Mouse (Mus musculus): ENCODE measurements at regions not wholly inside any gene's neighbourhood (a gene's known extent, or its start where the extent isn't known, plus 50 kb on each side); places are given as distances from the start of the nearest gene placed in this dataset.
"Not testable (repeated sequence)": the region's sequence is repeated elsewhere in the genome, so short reads cannot be mapped to it uniquely, and the experiment has no call there.

DNA sequence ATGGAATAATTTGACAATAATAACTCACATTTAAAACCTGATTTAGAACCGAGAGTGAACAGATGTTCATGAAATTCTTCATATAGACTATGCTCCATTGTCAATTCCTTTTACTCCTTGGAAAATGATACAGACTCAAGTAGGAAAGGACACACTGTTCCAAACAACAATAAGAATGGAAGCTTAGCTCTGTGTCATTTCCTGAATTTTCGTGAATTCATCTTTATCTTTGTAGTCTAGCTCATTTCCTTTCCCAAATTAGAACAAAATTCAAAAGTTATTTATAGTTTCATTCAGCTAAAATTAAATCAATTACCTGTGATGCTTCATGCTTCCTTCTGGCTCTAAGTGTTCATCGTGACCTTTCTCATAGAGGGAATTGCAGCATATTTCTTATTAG is 553.2 kb upstream of the Adamts5 start:
- Histone ChIP-seq H3K9me3 (no peaks in the 10 kb centered on the region), H3K4me1 (no peaks in the 10 kb centered on the region), H3K4me2 (no peak overlapping the region), H3K27ac (no peak overlapping the region), H3K9ac (no peak overlapping the region), H3K36me3 (no peaks in the 10 kb centered on the region), H3K27me3 (replicated peaks) (no peaks in the 10 kb centered on the region), H3K4me3 (replicated peaks) (no peak overlapping the region)
- no peak for ATAC-seq (ENCODE audit: insufficient read depth, low FRiP score, low read depth)
- 69% methylated on average over 3 of the region's 3 CpGs for WGBS

GRCm38 (mm10) chr16:86454031-86454430 is 552.4 kb upstream of the Adamts5 start:
- H3K4me3 ChIP-seq (replicated peaks), result no peak overlapping the region
- H3K27ac ChIP-seq, result no peak overlapping the region
- no peaks in the 10 kb centered on the region for H3K9me3 ChIP-seq
- H3K36me3 ChIP-seq, result no peaks in the 10 kb centered on the region
- H3K4me2 ChIP-seq, result no peak overlapping the region
- no peaks in the 10 kb centered on the region for H3K4me1 ChIP-seq
- no peak for ATAC-seq (ENCODE audit: insufficient read depth, low FRiP score, low read depth)
- H3K9ac ChIP-seq, result no peak overlapping the region
- no peaks in the 10 kb centered on the region for H3K27me3 ChIP-seq (replicated peaks)

- H3K36me3 ChIP-seq, result no peaks in the 10 kb centered on the region
- H3K27ac ChIP-seq, result no peak overlapping the region
- no peak overlapping the region for H3K9ac ChIP-seq
- H3K9me3 ChIP-seq, result no peaks in the 10 kb centered on the region
- no peak overlapping the region for H3K4me3 ChIP-seq (replicated peaks)
- WGBS, result 12% methylated on average over 1 of the region's 1 CpGs
- no peaks in the 10 kb centered on the region for H3K4me1 ChIP-seq
- ATAC-seq (ENCODE audit: insufficient read depth, low FRiP score, low read depth), result no peak
- H3K27me3 ChIP-seq (replicated peaks), result no peaks in the 10 kb centered on the region
- H3K4me2 ChIP-seq, result no peak overlapping the region
Observed at GRCm38 (mm10) chr16:86448478-86449160, 547.0 kb upstream of the Adamts5 start.

- not testable (repeated sequence) for ATAC-seq (ENCODE audit: insufficient read depth, low FRiP score, low read depth); H3K36me3 ChIP-seq
- WGBS, result 13% methylated on average over 5 of the region's 5 CpGs
Observed at GRCm38 (mm10) chr16:86419458-86419857, 517.8 kb upstream of the Adamts5 start.

DNA sequence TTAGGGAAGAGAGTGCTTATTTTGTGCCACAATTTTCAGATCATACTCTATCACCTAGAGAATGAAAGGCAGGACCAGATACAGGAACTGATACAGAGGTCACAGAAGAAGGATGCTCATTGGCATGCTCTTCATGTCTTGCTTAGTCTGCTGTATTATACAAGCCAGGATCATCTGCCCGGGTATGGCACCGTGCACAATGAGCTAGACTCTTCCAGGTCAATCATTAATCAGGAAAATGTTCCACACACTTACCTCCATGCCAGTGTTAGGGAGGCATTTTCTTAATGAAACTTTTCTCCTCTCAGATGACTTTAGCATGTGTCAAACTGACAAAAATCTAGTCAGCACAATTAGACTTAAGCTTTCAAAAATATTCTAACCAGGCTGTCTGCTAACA is 502.7 kb upstream of the Adamts5 start:
- 75% methylated on average over 2 of the region's 2 CpGs for WGBS
- Histone ChIP-seq H3K9me3 (no peaks in the 10 kb centered on the region), H3K36me3 (no peaks in the 10 kb centered on the region), H3K4me3 (replicated peaks) (no peak overlapping the region), H3K27me3 (replicated peaks) (no peaks in the 10 kb centered on the region), H3K9ac (no peak overlapping the region), H3K27ac (no peak overlapping the region), H3K4me1 (no peaks in the 10 kb centered on the region), H3K4me2 (no peak overlapping the region)
- ATAC-seq (ENCODE audit: insufficient read depth, low FRiP score, low read depth), result no peak

More at GRCm38 (mm10) chr16:86419458-86419857, 517.8 kb upstream of the Adamts5 start:
- H3K27ac ChIP-seq; H3K4me2 ChIP-seq; H3K27me3 ChIP-seq (replicated peaks); H3K9ac ChIP-seq; H3K4me1 ChIP-seq; H3K9me3 ChIP-seq; H3K4me3 ChIP-seq (replicated peaks): not testable (repeated sequence)

DNA sequence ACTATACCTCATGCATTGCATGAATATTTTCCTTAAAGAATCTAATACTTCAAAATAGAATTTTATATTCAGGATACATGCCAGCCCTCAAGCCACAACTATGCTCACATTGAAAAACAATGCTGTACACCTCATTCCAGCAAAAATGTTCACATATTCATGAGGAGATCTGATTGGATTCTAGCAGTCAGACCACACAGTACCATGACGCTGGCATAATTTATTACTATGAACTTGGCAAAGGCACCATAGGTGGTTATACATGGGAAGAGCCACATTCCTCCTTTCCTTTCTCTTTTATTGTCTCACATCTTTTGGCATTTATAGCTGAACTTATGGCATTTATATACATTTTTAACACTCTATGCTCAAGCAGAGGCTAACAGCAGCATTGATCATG is 499.8 kb upstream of the Adamts5 start:
- no peak overlapping the region for H3K27ac ChIP-seq
- no peaks in the 10 kb centered on the region for H3K36me3 ChIP-seq
- no peak overlapping the region for H3K4me3 ChIP-seq (replicated peaks)
- H3K4me2 ChIP-seq, result no peak overlapping the region
- H3K27me3 ChIP-seq (replicated peaks), result no peaks in the 10 kb centered on the region
- 88% methylated on average over 1 of the region's 1 CpGs for WGBS
- ATAC-seq (ENCODE audit: insufficient read depth, low FRiP score, low read depth), result no peak
- no peaks in the 10 kb centered on the region for H3K9me3 ChIP-seq
- no peaks in the 10 kb centered on the region for H3K4me1 ChIP-seq
- no peak overlapping the region for H3K9ac ChIP-seq

GRCm38 (mm10) chr16:86399288-86399687 is 497.7 kb upstream of the Adamts5 start:
- Histone ChIP-seq H3K4me1 (no peaks in the 10 kb centered on the region), H3K27ac (no peak overlapping the region), H3K4me2 (no peak overlapping the region), H3K9me3 (no peaks in the 10 kb centered on the region), H3K27me3 (replicated peaks) (no peaks in the 10 kb centered on the region), H3K4me3 (replicated peaks) (no peak overlapping the region), H3K36me3 (no peaks in the 10 kb centered on the region), H3K9ac (no peak overlapping the region)
- 89% methylated on average over 1 of the region's 1 CpGs for WGBS
- ATAC-seq (ENCODE audit: insufficient read depth, low FRiP score, low read depth), result no peak

DNA sequence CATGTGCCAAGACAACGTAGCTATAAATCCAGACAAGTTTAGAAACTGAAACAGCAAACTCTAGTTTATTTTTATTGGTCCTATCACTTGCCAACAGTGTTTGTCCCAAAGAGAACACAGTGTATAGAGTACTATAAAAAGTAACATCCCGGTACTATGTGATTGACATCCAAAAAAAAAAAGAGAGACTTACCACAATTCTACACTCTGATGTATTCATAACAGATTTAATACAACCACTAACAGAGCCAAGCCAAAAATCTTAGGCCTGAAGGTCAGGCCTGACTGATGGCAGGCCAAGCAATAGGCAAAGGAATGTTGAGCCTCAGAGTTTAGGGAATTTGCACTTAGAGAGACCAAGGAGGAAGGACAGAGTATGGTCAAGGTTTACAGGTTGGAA is 495.9 kb upstream of the Adamts5 start:
- no peak for ATAC-seq (ENCODE audit: insufficient read depth, low FRiP score, low read depth)
- Histone ChIP-seq H3K27ac (no peak overlapping the region), H3K27me3 (replicated peaks) (no peaks in the 10 kb centered on the region), H3K4me3 (replicated peaks) (no peak overlapping the region), H3K4me2 (no peak overlapping the region), H3K9me3 (no peaks in the 10 kb centered on the region), H3K9ac (no peak overlapping the region), H3K36me3 (no peaks in the 10 kb centered on the region), H3K4me1 (no peaks in the 10 kb centered on the region)
- 74% methylated on average over 2 of the region's 2 CpGs for WGBS

GRCm38 (mm10) chr16:86389063-86389723 is 487.6 kb upstream of the Adamts5 start:
- Histone ChIP-seq H3K27me3 (replicated peaks) (no peaks in the 10 kb centered on the region), H3K27ac (no peak overlapping the region), H3K4me2 (no peak overlapping the region), H3K36me3 (no peaks in the 10 kb centered on the region), H3K9ac (no peak overlapping the region), H3K4me1 (no peaks in the 10 kb centered on the region), H3K9me3 (no peaks in the 10 kb centered on the region), H3K4me3 (replicated peaks) (no peak overlapping the region)
- ATAC-seq (ENCODE audit: insufficient read depth, low FRiP score, low read depth), result peak; percentile 47
- WGBS, result 62% methylated on average over 3 of the region's 3 CpGs

DNA sequence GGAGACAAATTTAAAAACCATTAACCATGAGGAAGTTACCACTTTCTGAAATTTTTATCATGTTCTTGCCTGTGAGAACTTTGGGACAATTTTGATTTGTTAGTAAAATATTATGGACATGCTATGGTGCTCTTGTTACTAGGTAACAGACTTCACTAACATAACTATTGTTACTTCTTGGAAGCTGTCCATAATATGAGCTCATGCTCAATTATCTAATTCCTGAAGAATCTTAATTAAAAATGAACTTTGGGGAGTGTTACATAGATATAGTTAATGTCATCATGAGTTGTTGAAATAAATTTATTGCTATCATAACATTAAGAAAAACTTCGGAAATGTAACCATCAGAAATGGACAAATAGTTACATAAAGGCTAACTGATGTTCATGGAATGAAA is 486.5 kb upstream of the Adamts5 start:
- WGBS, result 77% methylated on average over 1 of the region's 1 CpGs
- Histone ChIP-seq H3K4me1 (no peaks in the 10 kb centered on the region), H3K9ac (no peak overlapping the region), H3K27ac (no peak overlapping the region), H3K9me3 (no peaks in the 10 kb centered on the region), H3K4me2 (no peak overlapping the region), H3K27me3 (replicated peaks) (no peaks in the 10 kb centered on the region), H3K36me3 (no peaks in the 10 kb centered on the region), H3K4me3 (replicated peaks) (no peak overlapping the region)
- no peak for ATAC-seq (ENCODE audit: insufficient read depth, low FRiP score, low read depth)

GRCm38 (mm10) chr16:86377991-86378390 is 476.4 kb upstream of the Adamts5 start:
- Histone ChIP-seq H3K27ac (no peak overlapping the region), H3K9ac (no peak overlapping the region), H3K4me3 (replicated peaks) (no peak overlapping the region), H3K27me3 (replicated peaks) (no peaks in the 10 kb centered on the region), H3K9me3 (no peaks in the 10 kb centered on the region), H3K36me3 (no peaks in the 10 kb centered on the region), H3K4me2 (no peak overlapping the region), H3K4me1 (no peaks in the 10 kb centered on the region)
- WGBS, result 52% methylated on average over 3 of the region's 3 CpGs
- no peak for ATAC-seq (ENCODE audit: insufficient read depth, low FRiP score, low read depth)

DNA sequence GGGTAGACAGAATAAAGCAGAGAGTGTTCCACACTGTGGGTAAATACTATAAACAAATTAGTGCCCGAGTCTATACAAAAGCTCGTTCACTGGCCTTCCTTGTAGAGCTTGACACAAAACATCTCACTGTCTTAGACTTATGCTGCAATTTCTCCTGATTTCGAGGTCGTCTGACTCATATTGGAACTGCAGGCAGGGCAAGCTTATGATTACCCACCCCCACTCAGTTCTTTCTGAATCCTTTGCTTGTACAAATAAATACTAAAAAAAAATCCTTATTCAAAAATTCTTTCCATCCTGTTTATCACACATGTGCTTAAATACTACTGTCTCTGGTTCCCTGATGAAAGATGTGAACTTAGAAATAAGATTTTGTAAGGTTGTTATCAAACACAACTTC is 470.0 kb upstream of the Adamts5 start:
- 64% methylated on average over 4 of the region's 4 CpGs for WGBS
- Histone ChIP-seq H3K4me1 (no peaks in the 10 kb centered on the region), H3K36me3 (no peaks in the 10 kb centered on the region), H3K27me3 (replicated peaks) (no peaks in the 10 kb centered on the region), H3K4me2 (no peak overlapping the region), H3K4me3 (replicated peaks) (no peak overlapping the region), H3K27ac (no peak overlapping the region), H3K9me3 (no peaks in the 10 kb centered on the region), H3K9ac (no peak overlapping the region)
- no peak for ATAC-seq (ENCODE audit: insufficient read depth, low FRiP score, low read depth)

- no peaks in the 10 kb centered on the region for H3K9me3 ChIP-seq
- H3K27me3 ChIP-seq (replicated peaks), result no peaks in the 10 kb centered on the region
- H3K27ac ChIP-seq, result no peak overlapping the region
- H3K4me2 ChIP-seq, result no peak overlapping the region
- H3K36me3 ChIP-seq, result no peaks in the 10 kb centered on the region
- no peak for ATAC-seq (ENCODE audit: insufficient read depth, low FRiP score, low read depth)
- no peak overlapping the region for H3K9ac ChIP-seq
- no peaks in the 10 kb centered on the region for H3K4me1 ChIP-seq
- H3K4me3 ChIP-seq (replicated peaks), result no peak overlapping the region
- WGBS, result 30% methylated on average over 5 of the region's 5 CpGs
Observed at GRCm38 (mm10) chr16:86368449-86368848, 466.8 kb upstream of the Adamts5 start.

All from stomach, embryonic 15.5 days (tissue).